Mouse (Mus musculus): ENCODE data around the gene Cabp1. TPM values are rescaled to one million over a fixed set of nuclear protein-coding genes. Genes with fewer than 3 reads are reported as not detected.

Gene Cabp1
- polyA plus RNA-seq, 1 experiment: not detected

DNA sequence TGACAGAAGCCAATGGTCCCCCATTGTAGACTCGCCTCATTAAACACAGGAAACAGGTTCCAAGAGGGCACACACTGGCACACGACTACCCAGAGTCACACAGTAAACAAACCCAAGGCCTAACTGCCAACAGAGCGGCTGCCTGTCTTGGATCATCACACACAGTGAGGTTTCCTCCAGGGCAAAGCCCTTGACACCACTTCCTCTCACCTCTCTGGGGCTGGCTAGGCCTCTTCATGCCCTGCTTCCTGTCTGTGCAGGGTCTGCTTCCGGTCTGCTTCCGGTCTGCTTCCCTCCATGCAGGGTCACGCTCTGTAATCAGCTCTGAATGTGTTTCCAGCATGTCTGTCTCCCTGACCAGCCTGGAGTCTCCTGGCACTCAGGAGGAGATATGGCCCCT, 26.8 kb downstream of the Cabp1 start:
- no peak for TF ChIP-seq GATA1 (IDR thresholded peaks at IDR 0.05; ENCODE audit: low read length)

- no peak for TF ChIP-seq GATA1 (IDR thresholded peaks at IDR 0.05; ENCODE audit: low read length)
These were observed 27.4 kb downstream of the Cabp1 start for GRCm38 (mm10) chr5:115166815-115167194.

GRCm38 (mm10) chr5:115165895-115166814, 28.0 kb downstream of the Cabp1 start:
- no peak for TF ChIP-seq GATA1 (IDR thresholded peaks at IDR 0.05; ENCODE audit: low read length)

- TF ChIP-seq GATA1 (IDR thresholded peaks at IDR 0.05; ENCODE audit: low read length): no peak
These were observed 28.8 kb downstream of the Cabp1 start for GRCm38 (mm10) chr5:115165351-115165750.

DNA sequence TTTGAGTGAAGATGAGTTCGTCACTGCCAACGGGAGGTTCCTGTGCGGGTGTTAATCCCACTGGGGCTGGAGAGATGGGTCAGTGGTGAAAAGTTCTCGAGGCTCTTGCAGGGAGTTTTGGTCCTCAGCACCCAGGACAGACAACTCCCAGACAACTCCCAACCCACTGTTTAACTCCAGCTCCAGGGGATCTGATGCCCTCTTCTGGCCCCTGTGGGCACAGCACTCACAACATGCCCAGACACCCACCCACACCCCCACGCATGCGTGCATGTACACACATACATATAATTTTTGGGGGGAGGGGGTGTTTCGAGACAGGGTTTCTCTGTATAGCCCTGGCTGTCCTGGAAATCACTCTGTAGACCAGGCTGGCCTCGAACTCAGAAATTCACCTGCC, 30.6 kb downstream of the Cabp1 start:
- TF ChIP-seq GATA1 (IDR thresholded peaks at IDR 0.05; ENCODE audit: low read length): no peak

GRCm38 (mm10) chr5:115161064-115161939, 32.9 kb downstream of the Cabp1 start:
- no peak for TF ChIP-seq GATA1 (IDR thresholded peaks at IDR 0.05; ENCODE audit: low read length)

GRCm38 (mm10) chr5:115160655-115161054, 33.5 kb downstream of the Cabp1 start:
- no peak for TF ChIP-seq GATA1 (IDR thresholded peaks at IDR 0.05; ENCODE audit: low read length)

DNA sequence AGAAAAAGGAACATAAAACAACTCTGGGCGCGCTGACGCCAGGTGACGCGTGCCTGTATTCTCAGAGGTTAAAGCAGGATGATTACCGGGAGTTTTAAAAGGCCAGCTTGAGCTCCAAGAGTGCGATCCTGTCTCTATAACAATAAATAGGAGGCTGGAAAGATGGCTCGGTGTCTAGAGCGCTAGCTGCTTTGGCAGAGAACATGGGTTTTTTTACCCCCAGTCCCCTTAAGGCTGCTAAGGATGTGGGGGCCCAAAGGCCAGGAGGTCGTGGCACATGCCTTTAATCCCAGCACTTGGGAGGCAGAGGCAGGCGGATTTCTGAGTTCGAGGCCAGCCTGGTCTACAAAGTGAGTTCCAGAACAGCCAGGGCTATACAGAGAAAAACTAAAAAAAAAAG, 35.0 kb downstream of the Cabp1 start:
- no peak for TF ChIP-seq GATA1 (IDR thresholded peaks at IDR 0.05; ENCODE audit: low read length)

GRCm38 (mm10) chr5:115158040-115158983, 35.9 kb downstream of the Cabp1 start, which contains the start of gene Mlec:
TSS of gene Mlec (minus strand) at chr5:115158179.
- TF ChIP-seq GATA1 (IDR thresholded peaks at IDR 0.05; ENCODE audit: low read length): no peak

GRCm38 (mm10) chr5:115156933-115157589, 37.1 kb downstream of the Cabp1 start:
- no peak for TF ChIP-seq GATA1 (IDR thresholded peaks at IDR 0.05; ENCODE audit: low read length)

DNA sequence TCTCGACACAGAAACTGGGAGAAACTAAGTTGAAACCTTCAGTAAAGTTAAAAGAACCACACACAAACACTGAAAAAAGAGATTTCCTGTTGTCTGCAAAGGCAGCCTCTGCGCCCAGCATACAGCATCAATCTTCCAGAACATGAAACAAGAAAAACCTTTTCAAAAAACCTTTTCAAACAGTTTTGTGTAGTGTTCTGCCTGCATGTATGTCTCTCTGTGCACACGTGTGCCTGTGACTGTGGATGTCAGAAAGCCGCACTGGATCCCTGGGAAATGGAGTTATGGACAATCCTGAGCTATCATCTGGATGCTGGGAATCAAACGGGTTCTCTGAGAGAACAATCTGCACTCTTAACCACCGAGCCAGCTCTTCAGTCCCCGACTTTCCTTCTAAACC, 37.8 kb downstream of the Cabp1 start:
- TF ChIP-seq GATA1 (IDR thresholded peaks at IDR 0.05; ENCODE audit: low read length): no peak

GRCm38 (mm10) chr5:115155831-115156230, 38.4 kb downstream of the Cabp1 start:
- no peak for TF ChIP-seq GATA1 (IDR thresholded peaks at IDR 0.05; ENCODE audit: low read length)

GRCm38 (mm10) chr5:115155156-115155631, 39.0 kb downstream of the Cabp1 start:
- TF ChIP-seq GATA1 (IDR thresholded peaks at IDR 0.05; ENCODE audit: low read length): no peak

All from G1E-ER4 (cell line).